Mouse (Mus musculus) bone marrow, adult 2 months (tissue): Measurements from ENCODE around the gene Ccdc117.

Source experiments
- CTCF ChIP-seq: fragments of 200-500 bp; IDR thresholded peaks from 2 replicates; pipeline ENCODE4 v1.5.1; 2011; ENCODE audit warnings: low read length, control low read depth; ENCODE audit not compliant: control insufficient read depth, insufficient read depth
- POLR2A ChIP-seq: fragments of 200-500 bp; IDR thresholded peaks from 2 replicates; pipeline ENCODE4 v1.6.1; 2011; ENCODE audit warnings: low read depth, mild to moderate bottlenecking, control low read depth, low read length, borderline replicate concordance; ENCODE audit not compliant: control insufficient read depth

GRCm38 (mm10) chr11:5563898-5564297, 21.9 kb upstream of the Ccdc117 start:
- TF ChIP-seq CTCF, result no peak
- TF ChIP-seq POLR2A, result no peak
